Mouse (Mus musculus): ENCODE data around the gene Fpr1. TPM values are rescaled to one million over a fixed set of nuclear protein-coding genes. Genes with fewer than 3 reads are reported as not detected.

The Fpr1 gene
- polyA plus RNA-seq, 1 experiment from 2014 or later, result 0.15 TPM

- no peaks in the 10 kb centered on the region for H3K27me3 ChIP-seq (replicated peaks)
- H3K36me3 ChIP-seq, result peaks cover 41% of the 10 kb centered on the region
- H3K27ac ChIP-seq (replicated peaks), result peak overlapping the region; percentile 99
- H3K4me1 ChIP-seq, result peaks cover 67% of the 10 kb centered on the region
- WGBS, result 65% methylated on average over 23 of the region's 23 CpGs
- peak overlapping the region; percentile 84 for H3K4me2 ChIP-seq
- H3K9me3 ChIP-seq, result no peaks in the 10 kb centered on the region
- no peak for ATAC-seq (ENCODE audit: extremely low read depth, insufficient number of reproducible peaks, low FRiP score, low TSS enrichment)
- peak overlapping the region; percentile 89 for H3K4me3 ChIP-seq
- H3K9ac ChIP-seq, result peak overlapping the region; percentile 98
Observed at GRCm38 (mm10) chr17:17829816-17830535, 53.8 kb downstream of the Fpr1 start.

GRCm38 (mm10) chr17:17829052-17829785, 54.5 kb downstream of the Fpr1 start:
- H3K36me3 ChIP-seq, result peaks cover 41% of the 10 kb centered on the region
- peaks cover 59% of the 10 kb centered on the region for H3K4me1 ChIP-seq
- H3K4me2 ChIP-seq, result peak overlapping the region; percentile 84
- ATAC-seq (ENCODE audit: extremely low read depth, insufficient number of reproducible peaks, low FRiP score, low TSS enrichment), result no peak
- peak overlapping the region; percentile 99 for H3K27ac ChIP-seq (replicated peaks)
- 3% methylated on average over 6 of the region's 6 CpGs for WGBS
- H3K9me3 ChIP-seq, result no peaks in the 10 kb centered on the region
- no peaks in the 10 kb centered on the region for H3K27me3 ChIP-seq (replicated peaks)
- H3K4me3 ChIP-seq, result peak overlapping the region; percentile 89
- peak overlapping the region; percentile 98 for H3K9ac ChIP-seq

DNA sequence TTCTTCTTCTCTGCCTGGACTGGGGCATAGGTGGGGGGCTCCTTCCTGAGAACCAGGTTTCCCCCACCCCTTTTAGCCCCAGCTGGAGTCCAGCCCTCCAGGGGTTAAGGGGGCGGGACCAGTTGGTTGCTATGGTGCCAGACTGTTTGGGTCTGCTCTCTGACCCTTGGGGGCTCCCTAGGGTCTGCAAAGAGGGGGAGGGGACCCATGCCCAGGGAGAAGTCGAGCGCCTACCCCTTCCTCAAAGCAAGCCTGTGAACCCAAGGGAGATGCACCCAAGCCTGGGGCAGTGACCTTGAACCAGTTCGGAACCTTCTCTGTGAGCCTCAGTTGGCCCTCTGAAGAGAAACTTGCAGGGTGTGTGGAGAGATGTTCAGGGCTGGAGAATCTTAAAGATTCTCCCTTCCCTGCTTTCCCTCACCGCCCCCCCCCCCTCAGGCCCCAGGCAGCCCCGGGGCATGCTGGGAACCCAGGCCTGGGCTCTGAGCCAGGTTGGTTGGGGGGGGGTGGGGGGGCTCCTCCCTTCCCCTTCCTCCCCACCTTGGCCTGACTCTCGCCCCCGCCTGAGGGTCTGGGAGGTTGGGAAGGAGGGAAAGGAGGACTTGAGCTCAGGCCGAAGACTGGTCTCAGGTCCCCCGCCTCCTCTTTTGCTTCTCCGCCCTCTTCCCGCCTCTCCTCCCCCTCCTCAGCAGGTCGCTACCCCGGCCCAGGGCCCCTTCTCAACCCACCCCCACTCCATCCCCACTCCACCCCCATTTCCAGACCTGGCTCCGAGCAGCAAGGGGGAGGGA, 55.4 kb downstream of the Fpr1 start:
- WGBS, result 2% methylated on average over 8 of the region's 15 CpGs
- peak; percentile 26; the same call in 1 of the 2 replicates for ATAC-seq (ENCODE audit: extremely low read depth, insufficient number of reproducible peaks, low FRiP score, low TSS enrichment)
- peak overlapping the region; percentile 98 for H3K9ac ChIP-seq
- H3K4me2 ChIP-seq, result peak overlapping the region; percentile 84
- H3K4me1 ChIP-seq, result peaks cover 51% of the 10 kb centered on the region
- H3K9me3 ChIP-seq, result no peaks in the 10 kb centered on the region
- H3K36me3 ChIP-seq, result peaks cover 33% of the 10 kb centered on the region
- H3K27ac ChIP-seq (replicated peaks), result peak overlapping the region; percentile 99
- H3K4me3 ChIP-seq, result peak overlapping the region; percentile 89
- H3K27me3 ChIP-seq (replicated peaks), result no peaks in the 10 kb centered on the region

GRCm38 (mm10) chr17:17827658-17828190, 56.0 kb downstream of the Fpr1 start:
- no peaks in the 10 kb centered on the region for H3K9me3 ChIP-seq
- H3K27me3 ChIP-seq (replicated peaks), result no peaks in the 10 kb centered on the region
- peaks cover 26% of the 10 kb centered on the region for H3K36me3 ChIP-seq
- peak; percentile 15; the same call in 1 of the 2 replicates for ATAC-seq (ENCODE audit: extremely low read depth, insufficient number of reproducible peaks, low FRiP score, low TSS enrichment)
- peak overlapping the region; percentile 89 for H3K4me3 ChIP-seq
- H3K4me1 ChIP-seq, result peaks cover 44% of the 10 kb centered on the region
- 2% methylated on average over 12 of the region's 13 CpGs for WGBS
- peak overlapping the region; percentile 84 for H3K4me2 ChIP-seq
- peak overlapping the region; percentile 99 for H3K27ac ChIP-seq (replicated peaks)
- H3K9ac ChIP-seq, result peak overlapping the region; percentile 98

DNA sequence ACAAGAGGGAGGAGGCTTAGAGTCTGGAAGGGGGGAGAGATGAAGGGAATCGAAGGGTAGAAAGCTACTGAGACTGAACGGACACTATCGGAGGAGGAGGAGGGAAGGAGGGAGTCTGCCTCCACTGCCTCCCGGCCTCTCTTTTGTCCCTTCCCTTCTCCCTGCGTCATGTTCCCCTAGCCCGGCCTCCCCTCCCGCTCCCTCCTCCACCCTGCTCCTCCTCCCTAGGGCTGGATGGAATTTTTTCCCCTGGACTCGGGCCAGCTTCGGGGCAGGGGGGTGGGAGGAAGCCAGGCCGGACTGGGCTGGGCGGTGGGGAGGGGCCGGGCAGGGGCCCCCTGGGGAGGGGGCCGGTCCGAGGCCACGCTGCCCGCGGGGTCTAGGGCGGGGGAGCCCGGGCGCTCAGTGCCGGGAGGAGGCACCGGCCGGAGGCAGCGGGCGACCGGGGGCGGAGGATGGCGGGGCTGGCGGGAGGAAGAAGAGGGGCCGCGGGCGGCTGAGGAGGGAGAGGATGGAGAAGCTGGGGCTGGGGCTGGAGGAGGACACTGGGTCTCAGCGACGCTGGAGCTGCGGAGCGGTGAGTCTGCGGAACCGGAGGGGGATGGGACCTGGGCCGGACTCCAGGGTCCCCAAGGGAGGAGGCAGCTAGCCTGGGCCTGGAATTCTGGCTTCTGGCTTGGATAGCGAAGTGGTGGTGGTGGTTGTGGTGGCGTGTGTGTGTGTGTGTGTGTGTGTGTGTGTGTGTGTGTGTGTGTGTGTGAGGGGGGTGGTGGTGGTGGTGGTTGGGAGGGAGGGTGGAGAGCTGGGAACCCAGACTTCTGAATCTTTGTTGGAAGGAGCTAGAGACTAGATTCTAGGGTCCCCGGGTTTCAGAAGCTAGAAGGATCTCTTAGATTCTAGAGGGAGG, 56.7 kb downstream of the Fpr1 start, which contains the start of gene Spaca6:
Gene Spaca6, plus strand, starts transcription at position 408 of the 907 bp plus-strand sequence.
- Histone ChIP-seq H3K4me3 (peak within 1 kb of the TSS; percentile 89), H3K9me3 (no peaks in the 10 kb centered on the region), H3K9ac (peak within 1 kb of the TSS; percentile 98), H3K36me3 (peaks cover 19% of the 10 kb centered on the region), H3K27me3 (replicated peaks) (no peaks in the 10 kb centered on the region), H3K4me1 (peaks cover 37% of the 10 kb centered on the region), H3K4me2 (peak within 1 kb of the TSS; percentile 84), H3K27ac (replicated peaks) (peak within 1 kb of the TSS; percentile 99)
- under 1% methylated on average over 32 of the region's 42 CpGs for WGBS
- peak; percentile 76 for ATAC-seq (ENCODE audit: extremely low read depth, insufficient number of reproducible peaks, low FRiP score, low TSS enrichment)

MicroRNAs encoded within 50 kb of the gene (microRNA counts, 519-probe panel; counts per million panel counts)
- microRNA mmu-let-7e, result 6,926 counts per million, percentile 97 among the panel's probes with 10 or more counts
- 4,270 counts per million, percentile 78 among the panel's probes with 10 or more counts for microRNA mmu-miR-125a-3p
- 7,343 counts per million, percentile 99 among the panel's probes with 10 or more counts for microRNA mmu-miR-125a-5p
- microRNA mmu-miR-99b, result 6,037 counts per million, percentile 93 among the panel's probes with 10 or more counts

Small RNA genes lying within 50 kb of the gene (microRNA-seq; reads per million reads assigned to microRNA genes)
- gene Gm25927 (not detected), gene Mir125a (3,529 reads per million, percentile 90 among the genes with 10 or more reads in this experiment), gene Mir99b (21,296 reads per million, percentile 97 among the genes with 10 or more reads in this experiment), gene Mirlet7e (not detected)

Other genes with a start within 250 kb of the Fpr1 start
- gene Vmn2r90, start 180.2 kb downstream of the Fpr1 start, polyA plus RNA-seq (2015; fragmentation: Nextera tagmentation; extraction: Ambion mirVana), result not detected in 2 replicates
- gene Spaca6, start 56.8 kb downstream of the Fpr1 start, polyA plus RNA-seq (2015; fragmentation: Nextera tagmentation; extraction: Ambion mirVana), result 24.2 and 27.0 TPM in 2 replicates
- 0.55 and 0.66 TPM in 2 replicates for gene Has1, start 28.7 kb downstream of the Fpr1 start, polyA plus RNA-seq (2015; fragmentation: Nextera tagmentation; extraction: Ambion mirVana)
- gene Fpr2, start 3.9 kb upstream of the Fpr1 start, polyA plus RNA-seq (2015; fragmentation: Nextera tagmentation; extraction: Ambion mirVana), result not detected in 2 replicates
- not detected in 2 replicates for gene Fpr3, start 3.9 kb upstream of the Fpr1 start, polyA plus RNA-seq (2015; fragmentation: Nextera tagmentation; extraction: Ambion mirVana)
- not detected in 2 replicates for gene Fpr-rs4, start 137.8 kb upstream of the Fpr1 start, polyA plus RNA-seq (2015; fragmentation: Nextera tagmentation; extraction: Ambion mirVana)
- not detected in 2 replicates for gene Vmn2r124, start 165.5 kb upstream of the Fpr1 start, polyA plus RNA-seq (2015; fragmentation: Nextera tagmentation; extraction: Ambion mirVana)
- gene Vmn2r91, start 201.1 kb upstream of the Fpr1 start, polyA plus RNA-seq (2015; fragmentation: Nextera tagmentation; extraction: Ambion mirVana), result not detected in 2 replicates

All from heart, embryonic 13.5 days (tissue).